Mouse (Mus musculus) NIH3T3 (cell line): ENCODE results near the gene Pml.

Source experiments
- DNase-seq: peaks from one replicate; pipeline ENCODE4 v3.0.0-alpha.2; 2012; ENCODE audit warnings: low read depth

The Pml gene

GRCm38 (mm10) chr9:58234502-58235015 is 15.0 kb downstream of the Pml start:
- no peak for DNase-seq

GRCm38 (mm10) chr9:58232374-58232773 is 17.2 kb downstream of the Pml start:
- no peak for DNase-seq

GRCm38 (mm10) chr9:58231746-58232145 is 17.8 kb downstream of the Pml start:
- no peak for DNase-seq

- no peak for DNase-seq
Measured at GRCm38 (mm10) chr9:58228777-58229466, 20.7 kb downstream of the Pml start.

- peak; percentile 75 for DNase-seq
Measured at GRCm38 (mm10) chr9:58225915-58226913, 23.4 kb downstream of the Pml start.

GRCm38 (mm10) chr9:58224356-58224755 is 25.2 kb downstream of the Pml start:
- DNase-seq, result no peak

GRCm38 (mm10) chr9:58220218-58220903 is 29.2 kb downstream of the Pml start:
- DNase-seq, result peak; percentile 64

GRCm38 (mm10) chr9:58218539-58218938 is 31.0 kb downstream of the Pml start:
- DNase-seq, result no peak

GRCm38 (mm10) chr9:58216402-58216801 is 33.2 kb downstream of the Pml start:
- peak; percentile 60 for DNase-seq

GRCm38 (mm10) chr9:58214519-58215180 is 34.9 kb downstream of the Pml start:
- peak; percentile 85 for DNase-seq

GRCm38 (mm10) chr9:58213865-58214264 is 35.7 kb downstream of the Pml start:
- peak; percentile 68 for DNase-seq

GRCm38 (mm10) chr9:58213377-58213776 is 36.2 kb downstream of the Pml start:
- no peak for DNase-seq

- no peak for DNase-seq
Measured at GRCm38 (mm10) chr9:58210304-58210627, 39.3 kb downstream of the Pml start.

- no peak for DNase-seq
Measured at GRCm38 (mm10) chr9:58209462-58210303, 39.9 kb downstream of the Pml start.

- no peak for DNase-seq
Measured at GRCm38 (mm10) chr9:58206013-58206412, 43.6 kb downstream of the Pml start.

- peak; percentile 91 for DNase-seq
Measured at GRCm38 (mm10) chr9:58204448-58205000, 45.1 kb downstream of the Pml start.

GRCm38 (mm10) chr9:58203516-58204447 is 45.8 kb downstream of the Pml start, which contains the start of the genes Islr and Islr2:
Gene Islr (minus strand): TSS chr9:58204306.
Gene Islr2 (minus strand): TSS chr9:58204319.
- peak; percentile 68 for DNase-seq

GRCm38 (mm10) chr9:58202676-58203453 is 46.7 kb downstream of the Pml start:
- DNase-seq, result no peak
